Mouse (Mus musculus): ENCODE measurements at regions not wholly inside any gene's neighbourhood (a gene's known extent, or its start where the extent isn't known, plus 50 kb on each side); places are given as distances from the start of the nearest gene placed in this dataset.

- H3K27ac ChIP-seq (ENCODE audit: low read depth, low read length): no peak overlapping the region
- DNase-seq (ENCODE audit: low spot score, missing footprints) (no peak), ATAC-seq (ENCODE audit: low FRiP score) (no peak)
- no peak overlapping the region for H3K4me3 ChIP-seq (ENCODE audit: low read depth, low read length)
- H3K9me3 ChIP-seq (ENCODE audit: control insufficient read depth, low read length): no peaks in the 10 kb centered on the region
- H3K27me3 ChIP-seq (ENCODE audit: control insufficient read depth, insufficient read depth, low read length): no peaks in the 10 kb centered on the region
- no peaks in the 10 kb centered on the region for H3K4me1 ChIP-seq (ENCODE audit: control insufficient read depth, insufficient read depth, low read length)
- H3K4me2 ChIP-seq: no peak overlapping the region
- no peak overlapping the region for H3K9ac ChIP-seq (ENCODE audit: low read length)
- 87% methylated on average over 5 of the region's 5 CpGs for WGBS
- H3K36me3 ChIP-seq (ENCODE audit: control insufficient read depth, insufficient read depth, low read length): no peaks in the 10 kb centered on the region
Observed at GRCm38 (mm10) chr16:52744720-52745119, 290.8 kb upstream of the Alcam start.

GRCm38 (mm10) chr16:52742166-52742565 lies 288.3 kb upstream of the Alcam start:
- Histone ChIP-seq H3K4me1 (ENCODE audit: control insufficient read depth, insufficient read depth, low read length) (no peaks in the 10 kb centered on the region), H3K36me3 (ENCODE audit: control insufficient read depth, insufficient read depth, low read length) (no peaks in the 10 kb centered on the region), H3K9ac (ENCODE audit: low read length) (no peak overlapping the region), H3K4me2 (no peak overlapping the region), H3K9me3 (ENCODE audit: control insufficient read depth, low read length) (no peaks in the 10 kb centered on the region), H3K4me3 (ENCODE audit: low read depth, low read length) (no peak overlapping the region), H3K27me3 (ENCODE audit: control insufficient read depth, insufficient read depth, low read length) (no peaks in the 10 kb centered on the region), H3K27ac (ENCODE audit: low read depth, low read length) (no peak overlapping the region)
- ATAC-seq (ENCODE audit: low FRiP score): no peak
- DNase-seq (ENCODE audit: low spot score, missing footprints): no peak
- 78% methylated on average over 3 of the region's 3 CpGs for WGBS

GRCm38 (mm10) chr16:52726120-52726844 lies 272.4 kb upstream of the Alcam start:
- H3K9me3 ChIP-seq (ENCODE audit: control insufficient read depth, low read length): no peaks in the 10 kb centered on the region
- no peak overlapping the region for H3K9ac ChIP-seq (ENCODE audit: low read length)
- no peaks in the 10 kb centered on the region for H3K4me1 ChIP-seq (ENCODE audit: control insufficient read depth, insufficient read depth, low read length)
- ATAC-seq (ENCODE audit: low FRiP score): no peak
- no peak overlapping the region for H3K27ac ChIP-seq (ENCODE audit: low read depth, low read length)
- no peaks in the 10 kb centered on the region for H3K27me3 ChIP-seq (ENCODE audit: control insufficient read depth, insufficient read depth, low read length)
- H3K4me3 ChIP-seq (ENCODE audit: low read depth, low read length): no peak overlapping the region
- H3K36me3 ChIP-seq (ENCODE audit: control insufficient read depth, insufficient read depth, low read length): no peaks in the 10 kb centered on the region
- DNase-seq (ENCODE audit: low spot score, missing footprints): peak; percentile 80
- no peak overlapping the region for H3K4me2 ChIP-seq
- 76% methylated on average over 3 of the region's 3 CpGs for WGBS

- Histone ChIP-seq H3K4me2 (no peak overlapping the region), H3K36me3 (ENCODE audit: control insufficient read depth, insufficient read depth, low read length) (no peaks in the 10 kb centered on the region), H3K27me3 (ENCODE audit: control insufficient read depth, insufficient read depth, low read length) (no peaks in the 10 kb centered on the region), H3K4me3 (ENCODE audit: low read depth, low read length) (no peak overlapping the region), H3K9ac (ENCODE audit: low read length) (no peak overlapping the region), H3K9me3 (ENCODE audit: control insufficient read depth, low read length) (no peaks in the 10 kb centered on the region), H3K4me1 (ENCODE audit: control insufficient read depth, insufficient read depth, low read length) (no peaks in the 10 kb centered on the region), H3K27ac (ENCODE audit: low read depth, low read length) (no peak overlapping the region)
- ATAC-seq (ENCODE audit: low FRiP score) (no peak), DNase-seq (ENCODE audit: low spot score, missing footprints) (peak; percentile 41)
- 77% methylated on average over 1 of the region's 1 CpGs for WGBS
Observed at GRCm38 (mm10) chr16:52718231-52718932, 264.5 kb upstream of the Alcam start.

- Histone ChIP-seq H3K4me1 (ENCODE audit: control insufficient read depth, insufficient read depth, low read length) (no peaks in the 10 kb centered on the region), H3K36me3 (ENCODE audit: control insufficient read depth, insufficient read depth, low read length) (no peaks in the 10 kb centered on the region), H3K4me3 (ENCODE audit: low read depth, low read length) (no peak overlapping the region), H3K9me3 (ENCODE audit: control insufficient read depth, low read length) (no peaks in the 10 kb centered on the region), H3K4me2 (no peak overlapping the region), H3K27me3 (ENCODE audit: control insufficient read depth, insufficient read depth, low read length) (no peaks in the 10 kb centered on the region), H3K9ac (ENCODE audit: low read length) (no peak overlapping the region), H3K27ac (ENCODE audit: low read depth, low read length) (no peak overlapping the region)
- WGBS: 82% methylated on average over 1 of the region's 1 CpGs
- ATAC-seq (ENCODE audit: low FRiP score): no peak
- no peak for DNase-seq (ENCODE audit: low spot score, missing footprints)
Observed at GRCm38 (mm10) chr16:52690272-52690671, 236.4 kb upstream of the Alcam start.

GRCm38 (mm10) chr16:52654825-52655224 lies 201.0 kb upstream of the Alcam start:
- Histone ChIP-seq H3K9ac (ENCODE audit: low read length) (no peak overlapping the region), H3K4me2 (no peak overlapping the region), H3K36me3 (ENCODE audit: control insufficient read depth, insufficient read depth, low read length) (no peaks in the 10 kb centered on the region), H3K9me3 (ENCODE audit: control insufficient read depth, low read length) (no peaks in the 10 kb centered on the region), H3K27ac (ENCODE audit: low read depth, low read length) (no peak overlapping the region), H3K27me3 (ENCODE audit: control insufficient read depth, insufficient read depth, low read length) (no peaks in the 10 kb centered on the region), H3K4me3 (ENCODE audit: low read depth, low read length) (no peak overlapping the region), H3K4me1 (ENCODE audit: control insufficient read depth, insufficient read depth, low read length) (no peaks in the 10 kb centered on the region)
- DNase-seq (ENCODE audit: low spot score, missing footprints): no peak
- ATAC-seq (ENCODE audit: low FRiP score): no peak

Measured in midbrain, embryonic 11.5 days (tissue).